Mouse (Mus musculus): Measurements from ENCODE around the gene Actr6. TPM values are rescaled to one million over a fixed set of nuclear protein-coding genes. Genes with fewer than 3 reads are reported as not detected.

The Actr6 gene
- polyA plus RNA-seq, 1 experiment from 2014 or later, result 33.4 TPM

DNA sequence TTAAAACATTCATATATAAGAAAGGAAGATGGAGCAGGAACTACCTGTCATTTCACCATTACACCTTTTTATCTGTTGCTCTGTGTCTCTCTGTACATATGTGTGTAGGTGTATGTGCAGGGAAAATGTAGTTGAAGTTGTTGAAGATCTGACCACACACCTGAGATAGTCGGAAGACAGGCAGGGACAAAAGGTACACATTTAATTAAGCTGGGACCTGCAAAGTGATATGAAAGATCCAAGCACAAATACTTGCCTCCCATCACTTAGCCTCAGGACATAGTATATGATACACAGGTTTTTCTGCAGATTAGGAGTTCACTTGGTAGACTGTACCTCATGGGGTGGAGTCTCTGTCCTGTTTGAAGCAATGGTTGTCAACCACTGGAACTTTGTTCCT is 15.8 kb upstream of the Actr6 start:
- H3K9me3 ChIP-seq (replicated peaks), result no peaks in the 10 kb centered on the region
- no peak overlapping the region for H3K27ac ChIP-seq
- ATAC-seq (replicated peaks; ENCODE audit: low FRiP score), result no peak
- H3K27me3 ChIP-seq, result no peaks in the 10 kb centered on the region
- H3K9ac ChIP-seq, result no peak overlapping the region
- no peak overlapping the region for H3K4me2 ChIP-seq
- H3K36me3 ChIP-seq, result no peaks in the 10 kb centered on the region
- peaks cover 29% of the 10 kb centered on the region for H3K4me1 ChIP-seq
- 97% methylated on average over 1 of the region's 1 CpGs for WGBS
- no peak overlapping the region for H3K4me3 ChIP-seq (replicated peaks)

DNA sequence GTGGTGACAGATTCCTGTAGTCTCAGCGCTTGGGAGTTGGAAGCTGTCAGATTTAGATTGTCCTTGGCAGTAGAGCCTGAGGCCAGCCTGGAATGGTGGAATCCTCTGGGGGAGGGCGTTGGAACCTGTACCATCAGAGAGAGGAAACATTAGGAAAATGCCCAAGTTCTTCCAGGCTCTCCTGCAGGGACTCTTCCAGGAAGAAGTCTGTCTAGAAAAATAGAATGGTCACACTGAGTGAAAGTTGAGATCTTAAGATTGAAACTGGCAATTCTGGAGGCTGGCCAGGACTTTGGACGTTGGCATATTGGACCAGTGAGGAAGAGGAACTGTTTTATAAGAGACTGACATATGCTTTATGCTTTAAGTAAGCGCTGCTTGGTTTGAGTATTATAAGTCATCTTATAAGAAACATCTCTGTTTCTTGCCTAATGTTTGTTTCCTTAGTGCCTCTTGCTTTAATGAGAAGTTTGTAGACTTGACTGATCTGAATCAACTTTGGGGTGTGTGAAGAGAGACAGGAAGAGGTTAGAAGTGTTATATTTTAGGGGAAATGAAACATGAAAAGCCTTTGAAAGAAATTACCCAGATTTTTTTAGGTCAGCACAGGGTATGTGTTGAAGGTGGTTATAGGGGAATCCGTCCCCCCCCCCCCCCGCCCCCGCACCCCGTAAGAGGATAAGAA is 15.3 kb upstream of the Actr6 start:
- no peak for ATAC-seq (replicated peaks; ENCODE audit: low FRiP score)

DNA sequence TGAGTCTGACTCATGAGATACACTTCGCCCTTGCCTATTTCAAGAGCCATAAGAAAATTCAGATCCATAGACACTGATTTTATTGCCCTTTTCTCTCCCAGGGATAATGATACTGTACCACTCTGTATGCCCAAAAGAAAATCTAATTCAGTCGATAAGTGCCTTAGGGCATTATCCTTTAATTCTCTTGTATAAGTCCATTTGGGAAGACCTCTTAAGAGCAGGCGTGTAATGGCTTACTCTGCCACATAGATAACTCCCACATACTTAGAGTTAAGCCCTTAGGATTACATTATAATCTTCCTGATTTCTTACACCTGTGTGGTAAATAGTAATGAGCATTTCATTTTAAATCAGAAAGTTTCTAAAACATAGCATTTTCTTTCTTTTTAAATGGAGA is 14.5 kb upstream of the Actr6 start:
- H3K27ac ChIP-seq, result no peak overlapping the region
- no peaks in the 10 kb centered on the region for H3K9me3 ChIP-seq (replicated peaks)
- no peak overlapping the region for H3K9ac ChIP-seq
- 84% methylated on average over 3 of the region's 3 CpGs for WGBS
- H3K36me3 ChIP-seq, result no peaks in the 10 kb centered on the region
- H3K4me2 ChIP-seq, result peak overlapping the region; percentile 28; the same call in 1 of the 2 replicates
- H3K27me3 ChIP-seq, result no peaks in the 10 kb centered on the region
- peaks cover 26% of the 10 kb centered on the region for H3K4me1 ChIP-seq
- 0 out of 2 replicates have a peak overlapping the region, but pooled peaks have one; percentile 10 for H3K4me3 ChIP-seq (replicated peaks)
- ATAC-seq (replicated peaks; ENCODE audit: low FRiP score), result no peak

More for the DNA sequence above, 15.3 kb upstream of the Actr6 start:
- H3K36me3 ChIP-seq, result no peaks in the 10 kb centered on the region
- H3K9me3 ChIP-seq (replicated peaks), result no peaks in the 10 kb centered on the region
- no peak overlapping the region for H3K9ac ChIP-seq
- H3K4me2 ChIP-seq, result no peak overlapping the region
- H3K27ac ChIP-seq, result no peak overlapping the region
- 82% methylated on average over 8 of the region's 8 CpGs for WGBS
- peaks cover 29% of the 10 kb centered on the region for H3K4me1 ChIP-seq
- no peak overlapping the region for H3K4me3 ChIP-seq (replicated peaks)
- no peaks in the 10 kb centered on the region for H3K27me3 ChIP-seq

DNA sequence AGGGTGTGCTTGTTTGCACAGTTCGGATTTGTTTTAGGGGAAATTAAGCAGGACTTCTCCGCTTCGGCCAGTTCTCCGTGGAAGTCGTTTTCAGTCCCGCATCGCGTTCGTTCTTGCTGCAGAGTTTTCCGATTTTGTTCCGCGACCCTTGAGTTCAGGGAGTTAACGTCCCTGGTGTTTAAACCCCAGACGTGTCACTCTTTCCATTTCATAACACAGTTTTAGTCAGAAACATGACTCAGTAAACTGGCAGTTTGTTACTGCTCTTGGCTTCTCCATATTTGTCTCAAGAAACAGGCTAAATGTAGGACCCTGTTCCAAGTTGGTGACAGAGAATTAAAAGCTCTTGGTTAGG is 13.5 kb upstream of the Actr6 start:
- peak overlapping the region; percentile 92 for H3K9ac ChIP-seq
- no peaks in the 10 kb centered on the region for H3K9me3 ChIP-seq (replicated peaks)
- WGBS, result 0% methylated on average over 14 of the region's 14 CpGs
- H3K4me1 ChIP-seq, result peaks cover 22% of the 10 kb centered on the region
- peak overlapping the region; percentile 89 for H3K4me3 ChIP-seq (replicated peaks)
- peak overlapping the region; percentile 62 for H3K4me2 ChIP-seq
- H3K36me3 ChIP-seq, result no peaks in the 10 kb centered on the region
- H3K27me3 ChIP-seq, result no peaks in the 10 kb centered on the region
- no peak for ATAC-seq (replicated peaks; ENCODE audit: low FRiP score)
- H3K27ac ChIP-seq, result peak overlapping the region; percentile 95

DNA sequence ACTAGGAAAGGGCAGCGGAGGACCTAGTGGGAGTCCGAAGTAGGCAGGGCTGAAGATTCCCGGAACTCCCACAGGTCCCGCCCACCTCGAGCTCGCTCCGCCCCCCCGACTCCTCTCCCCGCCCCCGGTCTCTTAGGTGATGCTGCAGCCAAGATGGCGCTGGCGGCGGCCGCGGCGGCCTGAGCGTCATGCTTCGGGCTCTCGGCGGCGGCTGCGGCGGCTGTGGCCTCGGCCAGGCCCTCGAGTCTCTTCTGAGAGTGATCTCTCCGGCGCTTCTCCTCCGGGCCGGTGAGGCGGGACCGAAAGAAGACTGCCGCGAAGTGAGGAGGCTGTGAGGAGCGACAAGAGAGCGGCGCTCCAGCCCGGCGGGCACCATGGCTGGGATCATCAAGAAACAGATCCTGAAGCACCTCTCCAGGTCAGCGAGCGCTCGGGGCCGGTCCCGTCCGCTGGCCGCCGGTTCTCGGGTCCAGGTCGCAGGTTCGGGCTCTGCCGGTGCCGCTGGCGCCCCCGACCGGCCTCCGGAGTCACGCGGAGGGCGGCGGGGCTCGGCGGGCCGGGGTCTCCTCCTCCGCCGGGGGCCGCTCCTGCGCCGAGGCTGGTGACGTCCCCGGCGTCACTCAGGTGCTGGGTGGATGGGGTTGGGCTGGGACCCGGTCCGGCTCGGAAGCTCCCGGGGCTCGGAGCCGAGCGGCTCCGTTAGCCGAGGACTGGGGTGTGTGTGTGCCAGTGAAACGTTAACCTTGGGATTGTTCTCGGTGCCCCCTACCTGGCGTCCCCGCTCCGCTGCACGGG is 13.0 kb upstream of the Actr6 start, which contains the start of gene Uhrf1bp1l:
Gene Uhrf1bp1l (plus strand): TSS at position 121 of the 795 bp plus-strand sequence.
- peaks cover 19% of the 10 kb centered on the region for H3K4me1 ChIP-seq
- peak within 1 kb of the TSS; percentile 92 for H3K9ac ChIP-seq
- no peaks in the 10 kb centered on the region for H3K9me3 ChIP-seq (replicated peaks)
- peak within 1 kb of the TSS; percentile 62 for H3K4me2 ChIP-seq
- H3K27ac ChIP-seq, result peak within 1 kb of the TSS; percentile 95
- H3K36me3 ChIP-seq, result no peaks in the 10 kb centered on the region
- WGBS, result under 1% methylated on average over 84 of the region's 85 CpGs
- peak; percentile 97 for ATAC-seq (replicated peaks; ENCODE audit: low FRiP score)
- H3K27me3 ChIP-seq, result no peaks in the 10 kb centered on the region
- peak within 1 kb of the TSS; percentile 89 for H3K4me3 ChIP-seq (replicated peaks)

DNA sequence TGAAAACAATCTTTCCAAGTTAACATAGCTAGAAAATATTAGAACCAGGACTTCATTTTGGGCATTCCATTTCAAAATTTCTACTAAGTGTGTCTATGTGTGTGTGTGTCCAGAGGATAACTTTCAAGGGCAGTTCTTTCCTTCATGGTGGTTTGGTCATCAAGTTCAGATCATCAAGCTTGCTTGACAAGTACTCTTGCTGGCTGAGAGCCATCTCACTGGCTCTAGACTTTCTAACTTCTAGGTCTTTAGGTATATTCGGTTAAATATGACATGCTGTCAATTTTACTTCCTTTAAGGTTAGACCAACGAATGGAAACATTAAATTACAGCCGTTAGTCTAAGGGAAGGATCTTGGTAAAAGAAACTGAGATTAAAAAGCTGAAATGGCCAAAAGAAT is 12.2 kb upstream of the Actr6 start:
- 27% methylated on average over 3 of the region's 3 CpGs for WGBS
- no peak for ATAC-seq (replicated peaks; ENCODE audit: low FRiP score)
- H3K27me3 ChIP-seq, result no peaks in the 10 kb centered on the region
- H3K4me3 ChIP-seq (replicated peaks), result peak overlapping the region; percentile 89
- H3K4me1 ChIP-seq, result peaks cover 14% of the 10 kb centered on the region
- no peak overlapping the region for H3K27ac ChIP-seq
- peak overlapping the region; percentile 62 for H3K4me2 ChIP-seq
- no peaks in the 10 kb centered on the region for H3K36me3 ChIP-seq
- H3K9me3 ChIP-seq (replicated peaks), result no peaks in the 10 kb centered on the region
- no peak overlapping the region for H3K9ac ChIP-seq

DNA sequence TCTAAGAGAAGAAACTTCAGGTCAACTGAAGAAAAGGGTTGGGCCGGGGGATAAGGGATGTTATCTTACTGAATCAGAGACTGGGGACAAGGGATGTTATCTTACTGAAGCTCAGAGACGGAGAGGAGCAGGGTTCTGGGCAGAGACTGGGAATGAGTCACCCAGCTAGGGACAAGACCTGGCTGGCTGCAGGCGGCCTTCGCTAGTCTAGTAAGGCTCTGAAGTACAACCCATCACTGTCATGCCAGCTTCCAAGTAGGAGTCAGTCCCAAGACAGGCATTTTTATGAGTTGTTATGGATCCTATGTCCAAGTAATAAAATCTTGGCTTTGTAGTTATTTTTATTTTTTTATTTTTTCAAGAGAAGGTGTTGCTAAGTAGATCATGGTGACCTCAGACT is 11.2 kb upstream of the Actr6 start:
- 0 out of 2 replicates have a peak, but pooled peaks cover 4% of the 10 kb centered on the region for H3K27me3 ChIP-seq
- no peak for ATAC-seq (replicated peaks; ENCODE audit: low FRiP score)
- no peak overlapping the region for H3K9ac ChIP-seq
- H3K36me3 ChIP-seq, result no peaks in the 10 kb centered on the region
- no peak overlapping the region for H3K27ac ChIP-seq
- WGBS, result 88% methylated on average over 4 of the region's 4 CpGs
- no peak overlapping the region for H3K4me3 ChIP-seq (replicated peaks)
- H3K9me3 ChIP-seq (replicated peaks), result no peaks in the 10 kb centered on the region
- H3K4me2 ChIP-seq, result no peak overlapping the region
- peaks cover 14% of the 10 kb centered on the region for H3K4me1 ChIP-seq

DNA sequence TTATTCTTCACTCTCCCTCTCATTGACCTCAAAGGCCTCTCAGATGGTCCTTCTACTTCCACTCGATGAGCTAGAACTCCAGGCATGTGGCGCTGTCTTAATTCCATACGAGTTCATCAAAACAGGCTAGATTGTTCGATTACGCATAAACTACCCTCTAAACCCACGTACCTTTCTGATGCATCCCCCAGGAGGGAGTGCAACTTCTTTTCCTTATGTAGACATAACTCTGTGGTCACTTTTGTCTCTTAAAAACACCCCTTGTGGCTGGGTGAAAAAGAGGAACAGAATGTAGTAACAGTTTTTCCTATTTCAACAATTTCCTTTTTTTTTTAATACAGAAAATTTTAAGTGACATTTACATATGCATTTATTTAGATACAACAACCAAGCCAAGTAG is 8.9 kb upstream of the Actr6 start:
- Histone ChIP-seq H3K4me2 (no peak overlapping the region), H3K27ac (no peak overlapping the region), H3K27me3 (0 out of 2 replicates have a peak, but pooled peaks cover 4% of the 10 kb centered on the region), H3K9me3 (replicated peaks) (no peaks in the 10 kb centered on the region), H3K4me3 (replicated peaks) (no peak overlapping the region), H3K4me1 (0 out of 2 replicates have a peak, but pooled peaks cover 2% of the 10 kb centered on the region), H3K9ac (no peak overlapping the region), H3K36me3 (no peaks in the 10 kb centered on the region)
- 84% methylated on average over 6 of the region's 6 CpGs for WGBS
- no peak for ATAC-seq (replicated peaks; ENCODE audit: low FRiP score)

DNA sequence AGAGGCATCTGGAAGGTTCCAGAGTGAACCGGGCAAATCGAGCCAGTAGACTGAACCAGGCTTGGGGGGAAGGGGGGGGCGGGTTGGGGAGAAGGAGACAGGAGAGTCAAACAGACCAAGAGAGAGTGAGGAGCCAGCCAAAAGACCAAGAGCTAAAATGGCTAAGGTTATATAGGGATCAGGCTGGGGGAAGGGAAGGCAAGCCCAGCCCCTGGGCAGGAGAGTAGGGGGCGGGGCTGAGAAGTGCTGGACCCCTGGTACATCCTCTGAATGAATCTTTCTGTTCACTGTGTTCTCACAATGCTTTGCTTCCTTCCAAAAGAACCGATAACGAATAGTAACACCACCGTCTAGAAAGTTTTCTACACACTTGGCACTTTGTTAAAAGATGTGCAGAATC is 7.6 kb upstream of the Actr6 start:
- no peak for ATAC-seq (replicated peaks; ENCODE audit: low FRiP score)
- 0 out of 2 replicates have a peak, but pooled peaks cover 4% of the 10 kb centered on the region for H3K27me3 ChIP-seq
- no peak overlapping the region for H3K4me2 ChIP-seq
- no peaks in the 10 kb centered on the region for H3K9me3 ChIP-seq (replicated peaks)
- no peak overlapping the region for H3K9ac ChIP-seq
- no peaks in the 10 kb centered on the region for H3K36me3 ChIP-seq
- 65% methylated on average over 7 of the region's 7 CpGs for WGBS
- no peak overlapping the region for H3K4me3 ChIP-seq (replicated peaks)
- H3K4me1 ChIP-seq, result 0 out of 2 replicates have a peak, but pooled peaks cover 2% of the 10 kb centered on the region
- no peak overlapping the region for H3K27ac ChIP-seq

DNA sequence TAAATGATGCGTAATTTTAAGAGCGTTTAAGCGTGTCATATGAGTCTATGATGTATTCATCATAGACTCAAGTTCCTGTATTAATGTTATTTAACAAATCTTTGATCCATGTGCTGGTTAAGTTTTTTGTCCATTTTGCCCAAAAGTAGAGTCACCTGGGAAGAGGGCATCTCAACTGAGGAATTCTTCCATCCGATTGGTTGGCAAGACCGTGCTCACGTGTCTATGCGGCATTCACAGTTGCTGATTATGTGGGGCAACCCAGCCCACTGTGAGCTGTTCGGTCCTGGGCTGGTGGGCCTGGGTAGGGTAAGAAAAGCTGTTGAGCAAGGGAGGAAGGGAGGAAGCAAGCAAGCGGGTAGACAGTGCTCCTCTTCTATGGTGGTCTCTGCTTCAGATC is 6.3 kb upstream of the Actr6 start:
- ATAC-seq (replicated peaks; ENCODE audit: low FRiP score), result no peak
- H3K36me3 ChIP-seq, result no peaks in the 10 kb centered on the region
- H3K4me3 ChIP-seq (replicated peaks), result no peak overlapping the region
- no peak overlapping the region for H3K4me2 ChIP-seq
- H3K27ac ChIP-seq, result no peak overlapping the region
- H3K9ac ChIP-seq, result no peak overlapping the region
- 89% methylated on average over 9 of the region's 9 CpGs for WGBS
- no peaks in the 10 kb centered on the region for H3K9me3 ChIP-seq (replicated peaks)
- H3K4me1 ChIP-seq, result 0 out of 2 replicates have a peak, but pooled peaks cover 2% of the 10 kb centered on the region
- H3K27me3 ChIP-seq, result 0 out of 2 replicates have a peak, but pooled peaks cover 4% of the 10 kb centered on the region

DNA sequence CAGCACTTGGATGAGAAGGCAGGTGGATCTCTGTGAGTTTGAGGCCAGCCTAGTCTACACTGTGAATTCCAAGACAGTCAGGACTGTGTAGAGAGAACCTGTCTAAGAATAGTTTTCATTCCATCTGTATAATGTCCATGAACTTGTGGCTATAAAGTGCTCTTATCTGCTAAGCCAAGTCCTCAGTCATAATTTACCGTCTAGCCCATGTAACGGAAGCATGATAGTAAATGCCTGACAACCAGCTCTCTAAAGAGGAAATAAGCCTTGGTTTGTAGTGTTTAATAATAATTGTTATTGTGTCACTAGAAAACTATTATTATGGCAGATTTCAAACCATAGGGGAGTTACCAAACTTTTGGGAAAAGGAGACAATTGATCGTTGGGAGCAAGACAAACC is 5.8 kb upstream of the Actr6 start:
- ATAC-seq (replicated peaks; ENCODE audit: low FRiP score), result no peak
- Histone ChIP-seq H3K4me3 (replicated peaks) (no peak overlapping the region), H3K36me3 (no peaks in the 10 kb centered on the region), H3K9me3 (replicated peaks) (no peaks in the 10 kb centered on the region), H3K27me3 (0 out of 2 replicates have a peak, but pooled peaks cover 4% of the 10 kb centered on the region), H3K4me1 (peaks cover 3% of the 10 kb centered on the region), H3K27ac (no peak overlapping the region), H3K4me2 (no peak overlapping the region), H3K9ac (no peak overlapping the region)
- WGBS, result 85% methylated on average over 3 of the region's 3 CpGs

DNA sequence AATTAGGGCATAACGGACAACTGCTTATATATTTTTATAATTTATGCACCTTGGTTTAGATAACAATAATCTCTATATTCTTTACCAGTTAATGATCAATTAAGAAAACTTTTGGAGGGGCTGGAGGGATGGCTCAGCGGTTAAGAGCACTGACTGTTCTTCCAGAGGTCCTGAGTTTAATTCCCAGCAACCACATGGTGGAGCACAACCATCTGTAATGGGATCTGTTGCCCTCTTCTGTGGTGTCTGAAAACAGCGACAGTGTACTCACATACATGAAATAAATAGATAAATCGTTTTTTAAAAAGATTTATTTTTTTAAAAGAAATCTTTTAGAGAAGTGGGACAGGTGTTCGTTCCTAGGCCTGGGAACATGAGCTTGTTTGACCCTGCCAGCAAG is 5.0 kb upstream of the Actr6 start:
- Histone ChIP-seq H3K4me2 (no peak overlapping the region), H3K9me3 (replicated peaks) (no peaks in the 10 kb centered on the region), H3K9ac (no peak overlapping the region), H3K4me3 (replicated peaks) (no peak overlapping the region), H3K36me3 (no peaks in the 10 kb centered on the region), H3K27ac (no peak overlapping the region), H3K27me3 (0 out of 2 replicates have a peak, but pooled peaks cover 4% of the 10 kb centered on the region), H3K4me1 (peaks cover 7% of the 10 kb centered on the region)
- 36% methylated on average over 5 of the region's 5 CpGs for WGBS
- no peak for ATAC-seq (replicated peaks; ENCODE audit: low FRiP score)

Data from kidney, embryonic 15.5 days (tissue).